8 mouse cellular contexts compared by ENCODE assay signal in the genomic region with DNA sequence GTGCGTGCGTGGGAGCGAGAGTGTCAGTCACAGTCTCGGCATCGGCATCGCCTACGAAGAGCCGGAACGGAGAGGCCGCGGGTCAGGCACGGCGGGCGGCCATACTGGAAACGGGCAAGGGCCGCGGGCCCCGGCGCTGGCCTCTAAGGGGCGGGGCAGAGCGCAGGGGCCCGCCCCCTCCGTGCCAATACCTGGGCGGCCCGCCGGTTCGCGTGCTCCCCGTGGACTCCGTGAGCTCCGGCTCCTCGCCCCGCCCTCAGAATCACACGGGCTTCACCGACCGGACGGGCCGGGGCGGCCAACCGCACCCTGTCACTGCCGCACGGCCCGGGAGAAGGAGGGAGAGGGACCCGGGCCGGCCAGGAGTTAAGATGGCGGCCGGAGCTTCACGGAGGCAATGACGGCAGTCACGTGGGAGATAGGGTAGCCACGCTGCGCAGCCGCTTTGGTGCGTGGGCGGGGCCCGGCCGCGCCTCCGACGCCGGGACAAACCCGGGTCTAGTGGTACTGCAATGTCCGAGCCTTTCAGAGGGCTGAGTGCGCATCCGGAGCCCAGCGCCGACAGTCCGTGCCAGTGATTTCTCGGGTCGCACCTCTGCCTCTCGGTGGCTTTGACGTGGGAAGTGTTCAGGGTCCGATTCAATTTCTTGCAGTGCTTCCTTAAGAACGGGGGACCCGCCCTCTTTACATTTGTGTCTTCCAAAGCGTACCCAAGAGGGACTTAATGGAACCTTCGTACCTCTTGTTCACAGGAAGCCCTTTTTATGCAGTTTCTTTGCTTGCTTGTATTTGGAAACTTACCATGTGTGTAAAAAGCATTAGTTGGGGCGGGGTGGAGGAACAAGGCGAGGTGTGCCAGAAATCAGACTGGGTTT. TPM values are rescaled to one million over a fixed set of nuclear protein-coding genes. Genes with fewer than 3 reads are reported as not detected.
DNase-seq lines count a peak whose midpoint lies in the region; ATAC-seq lines count a peak whose summit lies in the region.

No protein-coding gene starts in this region.

- H3K36me3 ChIP-seq in megakaryocyte, embryonic 14.5 days (replicated peaks; ENCODE audit: low read length), result no peaks in the 10 kb centered on the region

- peak; percentile 97 for DNase-seq in ZHBTc4 (ENCODE audit: low read depth, low spot score)
- peak; percentile 85 to 90 for DNase-seq in gastrocnemius, adult 8-10 months (ENCODE audit: low spot score in 2 of 2)
- DNase-seq in hindlimb bud, embryonic 11.5 days (ENCODE audit: extremely low spot score, low read depth, low spot score), result peak; percentile 46
- peak; percentile 80 to 91 for DNase-seq in left cerebral cortex, adult 8-10 months (ENCODE audit: low spot score in 2 of 2)
- peak; percentile 95 for DNase-seq in right cerebral cortex, postnatal 10 days (ENCODE audit: low spot score in 2 of 2)
- peak; percentile 88 for DNase-seq in urinary bladder, postnatal 25 days (ENCODE audit: low spot score)

- H3K4me1 ChIP-seq in megakaryocyte, embryonic 14.5 days, result peaks cover 41% of the 10 kb centered on the region

- peaks cover 2% of the 10 kb centered on the region for H3K27me3 ChIP-seq in megakaryocyte, embryonic 14.5 days (replicated peaks)

- ATAC-seq in common myeloid progenitor, adult 5-6 weeks (replicated peaks; ENCODE audit: low read depth, poor library complexity, severe bottlenecking), result peak; percentile 82

- peak overlapping the region; percentile 97 for H3K4me3 ChIP-seq in megakaryocyte, embryonic 14.5 days (replicated peaks)

- H3K9me3 ChIP-seq in megakaryocyte, embryonic 14.5 days, result no peaks in the 10 kb centered on the region

RNA-seq across cellular contexts. Expression of a gene that starts 3.7 kb away (rescaled TPM):
- total RNA-seq in common myeloid progenitor, adult 5-6 weeks (2017), result 18.6 and 28.1 TPM in 2 replicates
- 10 to 100 TPM; 22.6 to 28.6 (median 27.4) TPM for total RNA-seq in gastrocnemius, adult 8-10 months (2022)
- total RNA-seq in left cerebral cortex, adult 8-10 months (2022), result 10 to 100 TPM; 45.8 to 54.3 (median 53.0) TPM
- 12.1 and 14.4 TPM in 2 replicates for polyA plus RNA-seq in megakaryocyte, embryonic 14.5 days (2012; ENCODE audit: insufficient read depth, low replicate concordance)

Comparison
In these comparisons a context has a peak if more than half of its experiments do, and no peak if none do; other contexts are left out.
1. Peak in every context shown above with its lines: DNase-seq, ATAC-seq and H3K4me3 ChIP-seq.
2. DNase-seq: peak in every context shown above with its lines; median percentile 97 in ZHBTc4; 95 in right cerebral cortex, postnatal 10 days; 88 in urinary bladder, postnatal 25 days; 88 in gastrocnemius, adult 8-10 months; 86 in left cerebral cortex, adult 8-10 months; 46 in hindlimb bud, embryonic 11.5 days.